23 mouse cellular contexts compared by ENCODE assay signal in the genomic region with DNA sequence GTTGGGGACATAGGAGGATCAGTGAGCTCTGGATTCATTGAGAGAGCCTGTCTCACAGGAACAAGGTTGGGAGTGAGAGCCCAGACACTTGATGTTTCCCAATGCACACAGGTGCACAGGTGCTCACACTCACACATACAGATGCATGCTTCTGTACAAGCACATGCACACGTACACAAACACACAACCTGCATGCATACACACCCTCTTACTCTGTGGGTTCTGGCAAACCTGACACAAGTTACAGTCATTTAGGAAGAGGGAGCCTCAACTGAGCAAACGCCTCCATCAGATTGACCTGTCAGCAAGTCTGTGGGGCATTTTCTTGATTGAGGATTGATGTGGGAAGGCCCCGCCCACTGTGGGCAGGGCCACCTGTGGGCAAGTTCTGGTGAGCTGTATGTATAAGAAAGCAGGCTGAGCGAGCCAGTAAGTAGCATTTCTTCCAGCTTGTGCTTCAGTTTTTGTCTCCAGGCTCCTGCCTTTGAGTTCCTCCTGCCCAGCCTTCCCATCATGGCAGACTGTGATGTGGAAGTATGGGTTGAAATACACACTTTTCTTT. TPM values are rescaled to one million over a fixed set of nuclear protein-coding genes. Genes with fewer than 3 reads are reported as not detected.
DNase-seq lines count a peak whose midpoint lies in the region; ATAC-seq lines count a peak whose summit lies in the region.
"Had no signal": no experiment of that assay in that cellular context is flagged by ENCODE, and none has a peak within 500 bp of the region (broad histone marks: within the 10 kb centered on the region; RNA-seq: fewer than 3 reads in every experiment).

No protein-coding gene starts in this region.

- no peak for ATAC-seq in heart, embryonic 12.5 days (ENCODE audit: insufficient number of reproducible peaks, low FRiP score)
- ATAC-seq in liver, embryonic 13.5 days (ENCODE audit: low read depth): 0 out of 2 replicates have a peak, but pooled peaks have one; percentile 34
- ATAC-seq in liver, embryonic 12.5 days: no peak
- no peak for ATAC-seq in CD4-positive, CD25-positive, alpha-beta regulatory T cell, adult 4 months
- ATAC-seq: activated CD4-positive, CD25-positive, alpha-beta regulatory T cell, adult 4 months; forebrain, postnatal 0 days; hindbrain, embryonic 16.5 days; inflammation-experienced regulatory T-cells, adult 6 months had no signal

- WGBS in heart, embryonic 12.5 days: 52% methylated on average over 4 of the region's 4 CpGs
- 45% methylated on average over 4 of the region's 4 CpGs for WGBS in liver, embryonic 13.5 days (ENCODE audit: insufficient replicate concordance)
- whole genome bisulfite sequencing in liver, embryonic 12.5 days (ENCODE audit: insufficient replicate concordance): 35% methylated on average over 4 of the region's 4 CpGs

- no peaks in the 10 kb centered on the region for H3K27me3 ChIP-seq in heart, embryonic 12.5 days (replicated peaks)
- H3K27me3 ChIP-seq in liver, embryonic 13.5 days: 0 out of 2 replicates have a peak, but pooled peaks cover 3% of the 10 kb centered on the region
- H3K27me3 ChIP-seq in liver, embryonic 12.5 days (replicated peaks): peaks cover 10% of the 10 kb centered on the region; the same call in 1 of the 2 replicates
- H3K27me3 ChIP-seq: embryonic facial prominence, embryonic 12.5 days; forebrain, embryonic 12.5 days; hindbrain, embryonic 12.5 days had no signal

- no peak overlapping the region for H3K4me3 ChIP-seq in heart, embryonic 12.5 days
- H3K4me3 ChIP-seq in liver, embryonic 13.5 days (replicated peaks): no peak overlapping the region
- no peak overlapping the region for H3K4me3 ChIP-seq in liver, embryonic 12.5 days
- H3K4me3 ChIP-seq: embryonic facial prominence, embryonic 12.5 days; forebrain, embryonic 12.5 days; gastrocnemius, adult 2 months; hindbrain, embryonic 12.5 days had no signal

- H3K4me2 ChIP-seq in heart, embryonic 12.5 days: no peak overlapping the region
- H3K4me2 ChIP-seq in liver, embryonic 13.5 days: no peak overlapping the region
- H3K4me2 ChIP-seq in liver, embryonic 12.5 days: no peak overlapping the region
- H3K4me2 ChIP-seq: forebrain, embryonic 12.5 days had no signal

- no peaks in the 10 kb centered on the region for H3K36me3 ChIP-seq in heart, embryonic 12.5 days
- no peaks in the 10 kb centered on the region for H3K36me3 ChIP-seq in liver, embryonic 13.5 days
- H3K36me3 ChIP-seq in liver, embryonic 12.5 days: no peaks in the 10 kb centered on the region
- H3K36me3 ChIP-seq: embryonic facial prominence, embryonic 12.5 days; forebrain, embryonic 12.5 days; hindbrain, embryonic 12.5 days had no signal

- H3K4me1 ChIP-seq in heart, embryonic 12.5 days (replicated peaks): peaks cover 10% of the 10 kb centered on the region
- H3K4me1 ChIP-seq in liver, embryonic 13.5 days (replicated peaks): peaks cover 5% of the 10 kb centered on the region; the same call in 1 of the 2 replicates
- H3K4me1 ChIP-seq in liver, embryonic 12.5 days: peaks cover 12% of the 10 kb centered on the region; the same call in 1 of the 2 replicates

- H3K9ac ChIP-seq in heart, embryonic 12.5 days: no peak overlapping the region
- H3K9ac ChIP-seq in liver, embryonic 13.5 days: no peak overlapping the region
- H3K9ac ChIP-seq in liver, embryonic 12.5 days: no peak overlapping the region
- H3K9ac ChIP-seq: embryonic facial prominence, embryonic 12.5 days; forebrain, embryonic 12.5 days; forebrain, postnatal 0 days; hindbrain, embryonic 12.5 days had no signal

- no peaks in the 10 kb centered on the region for H3K9me3 ChIP-seq in heart, embryonic 12.5 days (replicated peaks)
- H3K9me3 ChIP-seq in liver, embryonic 13.5 days (replicated peaks): no peaks in the 10 kb centered on the region
- H3K9me3 ChIP-seq in liver, embryonic 12.5 days (replicated peaks): no peaks in the 10 kb centered on the region
- H3K9me3 ChIP-seq: embryonic facial prominence, embryonic 12.5 days; forebrain, embryonic 12.5 days; hindbrain, embryonic 12.5 days had no signal

- H3K27ac ChIP-seq in heart, embryonic 12.5 days (ENCODE audit: poor library complexity, severe bottlenecking): no peak overlapping the region
- H3K27ac ChIP-seq in liver, embryonic 13.5 days: no peak overlapping the region
- no peak overlapping the region for H3K27ac ChIP-seq in liver, embryonic 12.5 days
- H3K27ac ChIP-seq: forebrain, embryonic 12.5 days; gastrocnemius, adult 2 months; hindbrain, embryonic 12.5 days had no signal

- DNase-seq in heart, adult 11 months: peak; percentile 59
- DNase-seq in liver, embryonic 13.5 days: no peak
- DNase-seq in ZHBTc4 (ENCODE audit: low read depth, low spot score): peak; percentile 66
- DNase-seq in layer of hippocampus, postnatal 10 days (ENCODE audit: low spot score in 2 of 2): no peak
- DNase-seq: adrenal gland, postnatal 14 days; B cell, adult 2 months; cerebellum, adult 11-12 months; cerebellum, adult 9-10 months; cerebellum, postnatal 25 days; forebrain, postnatal 0 days; gastrocnemius, adult 2 months; gastrocnemius, postnatal 25 days; heart, postnatal 10 days; heart, postnatal 4 days had no signal

RNA-seq across cellular contexts. Expression of a gene that starts 25.5 kb away (rescaled TPM):
- polyA plus RNA-seq in heart, embryonic 12.5 days (2016; fragmentation: Nextera tagmentation; extraction: Ambion mirVana): 5.1 and 6.5 TPM in 2 replicates
- polyA plus RNA-seq in liver, embryonic 13.5 days (2015; fragmentation: Nextera tagmentation; extraction: Ambion mirVana): 0.68 and 0.70 TPM in 2 replicates
- polyA plus RNA-seq in liver, embryonic 12.5 days (2016; fragmentation: Nextera tagmentation; extraction: Ambion mirVana): 1.8 and 2.0 TPM in 2 replicates
- total RNA-seq in layer of hippocampus, postnatal 10 days (2021): 10 to 100 TPM; 69.7 to 72.4 TPM
- under 1 TPM in 1 of 2 experiments, not detected in 1; 0.11 TPM for polyA plus RNA-seq in CD4-positive, CD25-positive, alpha-beta regulatory T cell, adult 4 months (2017; shearing (Covaris generic))

Comparison
In these comparisons a context has a peak if more than half of its experiments do, and no peak if none do; other contexts are left out.
1. DNase-seq: peak in heart, adult 11 months (single experiment) and ZHBTc4 (single experiment); none in liver, embryonic 13.5 days (single experiment) and layer of hippocampus, postnatal 10 days (0 of 2).